Mouse (Mus musculus) liver, embryonic 14.5 days (tissue): ENCODE data around the gene Gm45233.

Source experiments
- CTCF ChIP-seq: IDR thresholded peaks from 2 replicates; pipeline ENCODE4 v1.5.1; 2016; ENCODE audit warnings: antibody characterized with exemption, low read depth, control low read depth
- EP300 ChIP-seq: IDR thresholded peaks from 2 replicates; pipeline ENCODE4 v1.6.1; 2016; ENCODE audit warnings: antibody characterized with exemption, low read depth

DNA sequence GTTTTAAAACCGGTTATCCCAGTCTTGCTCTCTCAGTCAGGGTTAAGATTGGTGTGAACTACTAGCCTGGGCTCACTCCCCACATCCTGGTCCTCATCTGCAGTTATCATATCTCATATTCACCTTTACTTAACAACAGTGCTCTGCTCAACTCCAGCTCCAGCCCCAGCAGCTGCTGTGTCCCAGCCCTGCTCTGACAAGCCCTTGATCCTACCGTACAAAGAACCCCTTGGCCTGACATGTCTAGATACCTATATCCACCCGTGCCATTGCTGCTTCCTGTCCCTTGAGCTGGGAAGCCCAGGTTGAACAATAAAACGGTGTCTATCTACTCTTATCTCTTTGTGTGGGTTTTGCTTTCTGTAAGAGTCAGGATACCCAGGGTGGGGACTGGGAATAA is 14.4 kb upstream of the Gm45233 start:
- TF ChIP-seq EP300 (no peak), CTCF (no peak)
